Mouse (Mus musculus): Measurements from ENCODE around the gene Zic5. TPM values are rescaled to one million over a fixed set of nuclear protein-coding genes. Genes with fewer than 3 reads are reported as not detected.
"Not testable (repeated sequence)": the region's sequence is repeated elsewhere in the genome, so short reads cannot be mapped to it uniquely, and the experiment has no call there.

The Zic5 gene
- polyA plus RNA-seq, 1 experiment from 2014 or later = 1.9 TPM

DNA sequence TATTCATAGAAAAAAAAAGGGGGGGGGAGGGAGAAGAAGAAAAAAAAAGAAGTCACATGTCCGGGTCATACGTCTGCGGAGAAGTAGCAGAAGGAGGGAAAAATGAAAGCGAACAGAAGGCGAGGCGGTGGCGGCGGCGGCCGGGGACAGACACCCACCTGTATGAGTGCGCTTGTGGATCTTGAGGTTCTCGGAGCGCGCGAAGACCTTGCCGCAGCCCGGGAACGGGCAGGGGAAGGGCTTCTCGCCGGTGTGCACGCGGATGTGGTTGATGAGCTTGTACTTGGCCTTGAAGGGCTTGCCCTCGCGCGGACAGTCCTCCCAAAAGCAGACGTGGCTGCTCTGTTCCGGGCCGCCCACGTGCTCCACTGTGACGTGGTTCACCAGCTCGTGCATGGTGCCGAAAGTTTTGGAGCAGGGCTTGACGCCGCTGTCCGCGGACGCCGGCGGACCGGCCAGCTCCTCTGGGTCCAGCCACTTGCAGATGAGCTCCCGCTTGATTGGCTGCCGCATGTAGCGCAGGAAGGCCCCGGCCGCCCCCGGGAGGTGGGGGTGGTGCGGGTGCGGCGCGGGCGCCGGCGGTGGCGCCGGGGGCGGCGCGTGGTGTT lies 1.6 kb downstream of the Zic5 start:
- H3K4me1 ChIP-seq (ENCODE audit: control insufficient read depth, insufficient read depth, low read length); H3K9me3 ChIP-seq (ENCODE audit: control insufficient read depth, low read length); H3K36me3 ChIP-seq (ENCODE audit: control insufficient read depth, insufficient read depth, low read length); H3K27ac ChIP-seq (replicated peaks; ENCODE audit: low read depth, low read length); DNase-seq (ENCODE audit: low spot score): not testable (repeated sequence)
- H3K4me3 ChIP-seq (ENCODE audit: low read depth, low read length) = peak overlapping the region; percentile 49
- peaks cover 88% of the 10 kb centered on the region for H3K27me3 ChIP-seq (replicated peaks; ENCODE audit: control insufficient read depth, insufficient read depth, low read length)
- ATAC-seq (ENCODE audit: low read depth) = peak; percentile 51
- H3K4me2 ChIP-seq (ENCODE audit: low read depth, low read length) = peak overlapping the region; percentile 89
- 1% methylated on average over 20 of the region's 58 CpGs for WGBS
- H3K9ac ChIP-seq (ENCODE audit: low read depth, low read length) = peak overlapping the region; percentile 54

DNA sequence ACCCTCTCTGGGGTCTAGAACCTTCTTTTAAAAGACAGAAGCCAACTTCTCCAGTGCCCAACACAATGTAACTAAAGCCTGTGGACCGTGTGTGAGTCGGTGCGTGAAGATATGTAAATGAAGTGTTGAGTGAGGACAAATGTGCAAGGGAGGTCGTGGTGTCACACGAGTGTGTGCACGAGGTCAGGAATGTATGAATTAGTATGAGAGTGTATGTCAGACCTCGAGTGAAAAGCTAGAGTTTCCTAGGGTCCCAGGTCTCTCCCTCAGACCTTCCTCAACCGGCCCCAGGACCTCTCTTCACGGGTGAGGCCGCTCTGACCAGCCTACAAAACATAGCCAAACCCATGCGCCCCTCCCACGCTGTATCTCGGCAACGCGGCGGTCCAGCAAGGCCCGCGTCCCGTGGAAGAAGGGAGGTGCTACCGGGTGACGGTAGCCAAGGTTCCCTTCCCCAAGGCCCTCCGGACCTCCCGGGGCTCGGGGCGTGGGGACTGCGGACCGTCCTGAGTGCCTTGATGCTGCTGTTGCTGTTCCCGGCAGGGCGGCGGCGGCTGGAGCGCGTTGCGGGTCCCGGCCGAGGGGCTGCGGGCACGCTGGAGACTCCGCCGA lies 2.3 kb downstream of the Zic5 start:
- peaks cover 81% of the 10 kb centered on the region for H3K27me3 ChIP-seq (replicated peaks; ENCODE audit: control insufficient read depth, insufficient read depth, low read length)
- H3K9me3 ChIP-seq (ENCODE audit: control insufficient read depth, low read length) = no peaks in the 10 kb centered on the region
- H3K4me1 ChIP-seq (ENCODE audit: control insufficient read depth, insufficient read depth, low read length) = peaks cover 8% of the 10 kb centered on the region; the same call in 1 of the 2 replicates
- ATAC-seq (ENCODE audit: low read depth) (no peak), DNase-seq (ENCODE audit: low spot score) (no peak)
- H3K4me2 ChIP-seq (ENCODE audit: low read depth, low read length) = peak overlapping the region; percentile 89
- peak overlapping the region; percentile 49 for H3K4me3 ChIP-seq (ENCODE audit: low read depth, low read length)
- H3K9ac ChIP-seq (ENCODE audit: low read depth, low read length) = peak overlapping the region; percentile 34
- no peaks in the 10 kb centered on the region for H3K36me3 ChIP-seq (ENCODE audit: control insufficient read depth, insufficient read depth, low read length)
- WGBS = 2% methylated on average over 40 of the region's 40 CpGs
- H3K27ac ChIP-seq (replicated peaks; ENCODE audit: low read depth, low read length) = no peak overlapping the region; the same call in 1 of the 2 replicates

DNA sequence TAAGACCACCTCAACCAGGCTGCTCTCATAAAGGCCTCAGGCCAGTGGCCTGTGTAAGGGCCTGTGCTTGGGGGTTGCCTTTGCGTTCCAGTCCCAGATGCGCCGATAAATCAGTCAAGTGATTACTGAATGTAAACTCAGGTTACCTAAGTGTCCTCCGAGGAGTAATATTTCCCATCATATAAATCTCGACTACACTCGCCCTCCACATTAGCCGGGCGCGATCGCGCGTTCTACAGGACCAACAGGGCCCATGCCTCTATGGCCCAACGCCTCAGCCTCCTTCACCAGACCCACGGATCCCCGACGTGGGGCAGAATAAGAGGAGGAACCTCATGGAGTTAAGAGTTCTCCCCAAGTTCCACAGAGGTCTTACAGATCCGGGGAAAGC lies 2.8 kb downstream of the Zic5 start:
- peaks cover 76% of the 10 kb centered on the region for H3K27me3 ChIP-seq (replicated peaks; ENCODE audit: control insufficient read depth, insufficient read depth, low read length)
- H3K9ac ChIP-seq (ENCODE audit: low read depth, low read length) = no peak overlapping the region; the same call in 1 of the 2 replicates
- ATAC-seq (ENCODE audit: low read depth) = no peak
- H3K4me2 ChIP-seq (ENCODE audit: low read depth, low read length) = peak overlapping the region; percentile 89; the same call in 1 of the 2 replicates
- H3K9me3 ChIP-seq (ENCODE audit: control insufficient read depth, low read length) = no peaks in the 10 kb centered on the region
- H3K36me3 ChIP-seq (ENCODE audit: control insufficient read depth, insufficient read depth, low read length) = no peaks in the 10 kb centered on the region
- DNase-seq (ENCODE audit: low spot score) = no peak
- 23% methylated on average over 17 of the region's 17 CpGs for WGBS
- H3K27ac ChIP-seq (replicated peaks; ENCODE audit: low read depth, low read length) = no peak overlapping the region
- H3K4me1 ChIP-seq (ENCODE audit: control insufficient read depth, insufficient read depth, low read length) = peaks cover 8% of the 10 kb centered on the region; the same call in 1 of the 2 replicates
- peak overlapping the region; percentile 49; the same call in 1 of the 2 replicates for H3K4me3 ChIP-seq (ENCODE audit: low read depth, low read length)

DNA sequence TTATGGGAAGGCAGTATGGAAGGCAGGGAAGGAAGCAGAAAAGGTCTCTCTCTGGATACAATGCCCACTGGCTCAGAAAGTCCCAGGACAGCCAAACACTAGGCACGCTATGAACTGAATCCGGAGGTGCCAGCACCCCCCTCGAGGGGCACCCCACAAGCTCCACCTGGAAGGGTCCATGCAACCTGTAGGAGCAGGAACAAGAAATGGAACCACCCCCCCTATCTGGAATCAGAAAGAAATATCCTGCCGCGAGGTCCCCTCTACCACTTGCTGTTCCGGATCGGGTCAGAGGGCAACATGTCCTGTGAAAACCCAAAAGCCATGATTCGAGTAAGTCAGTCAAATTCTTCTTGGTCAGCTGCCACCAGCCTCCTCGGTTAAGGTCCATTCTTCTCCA lies 3.5 kb downstream of the Zic5 start:
- Histone ChIP-seq H3K9ac (ENCODE audit: low read depth, low read length) (no peak overlapping the region), H3K27ac (replicated peaks; ENCODE audit: low read depth, low read length) (no peak overlapping the region), H3K27me3 (replicated peaks; ENCODE audit: control insufficient read depth, insufficient read depth, low read length) (peaks cover 69% of the 10 kb centered on the region), H3K4me1 (ENCODE audit: control insufficient read depth, insufficient read depth, low read length) (peaks cover 8% of the 10 kb centered on the region; the same call in 1 of the 2 replicates), H3K4me3 (ENCODE audit: low read depth, low read length) (peak overlapping the region; percentile 49; the same call in 1 of the 2 replicates), H3K9me3 (ENCODE audit: control insufficient read depth, low read length) (no peaks in the 10 kb centered on the region), H3K4me2 (ENCODE audit: low read depth, low read length) (peak overlapping the region; percentile 89; the same call in 1 of the 2 replicates), H3K36me3 (ENCODE audit: control insufficient read depth, insufficient read depth, low read length) (no peaks in the 10 kb centered on the region)
- ATAC-seq (ENCODE audit: low read depth) = no peak
- 23% methylated on average over 9 of the region's 9 CpGs for WGBS
- DNase-seq (ENCODE audit: low spot score) = no peak

DNA sequence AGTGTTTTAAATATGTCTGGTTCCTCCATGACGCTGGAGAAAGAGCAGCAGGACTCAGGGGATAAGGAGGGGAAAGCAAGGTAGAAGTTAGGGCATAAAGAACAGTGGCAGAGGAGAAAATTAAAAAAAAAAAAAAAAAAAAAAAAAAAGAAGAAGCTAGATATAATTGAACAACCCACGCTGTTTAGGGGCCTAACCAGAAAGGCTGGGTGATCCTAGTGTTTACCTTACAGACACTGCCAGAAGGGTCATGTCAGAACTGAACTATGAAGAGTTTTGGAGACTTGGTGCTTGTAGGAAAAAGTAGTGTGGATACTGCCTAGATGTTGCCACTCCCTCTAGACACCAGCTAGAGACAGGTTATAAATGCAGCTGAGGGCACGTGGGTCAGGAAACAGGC lies 4.0 kb downstream of the Zic5 start:
- H3K27me3 ChIP-seq (replicated peaks; ENCODE audit: control insufficient read depth, insufficient read depth, low read length) = peaks cover 65% of the 10 kb centered on the region
- DNase-seq (ENCODE audit: low spot score) (no peak), ATAC-seq (ENCODE audit: low read depth) (no peak)
- WGBS = 48% methylated on average over 3 of the region's 3 CpGs
- H3K27ac ChIP-seq (replicated peaks; ENCODE audit: low read depth, low read length) = no peak overlapping the region
- H3K4me1 ChIP-seq (ENCODE audit: control insufficient read depth, insufficient read depth, low read length) = peaks cover 8% of the 10 kb centered on the region; the same call in 1 of the 2 replicates
- peak overlapping the region; percentile 49; the same call in 1 of the 2 replicates for H3K4me3 ChIP-seq (ENCODE audit: low read depth, low read length)
- no peaks in the 10 kb centered on the region for H3K36me3 ChIP-seq (ENCODE audit: control insufficient read depth, insufficient read depth, low read length)
- H3K4me2 ChIP-seq (ENCODE audit: low read depth, low read length) = peak overlapping the region; percentile 89; the same call in 1 of the 2 replicates
- no peaks in the 10 kb centered on the region for H3K9me3 ChIP-seq (ENCODE audit: control insufficient read depth, low read length)
- H3K9ac ChIP-seq (ENCODE audit: low read depth, low read length) = no peak overlapping the region

DNA sequence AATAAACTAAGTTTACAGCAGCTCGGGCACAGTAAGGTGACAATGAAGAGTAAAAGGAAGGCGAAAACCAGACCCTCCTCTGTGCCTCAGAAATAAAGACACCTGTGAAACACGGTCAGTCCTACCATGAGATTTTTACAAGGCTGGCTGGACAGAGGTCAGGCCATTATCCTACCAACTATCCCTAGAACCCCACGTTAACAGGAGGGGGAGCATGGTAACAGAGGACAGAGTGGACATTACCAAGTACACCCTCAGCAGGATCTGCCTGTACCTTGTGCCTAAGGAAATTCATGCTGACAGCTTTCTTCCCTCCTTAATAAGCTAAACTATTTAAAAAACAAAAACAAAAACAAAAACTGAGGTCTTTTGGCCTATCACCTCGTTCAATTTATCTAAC lies 5.3 kb downstream of the Zic5 start:
- no peak overlapping the region for H3K4me3 ChIP-seq (ENCODE audit: low read depth, low read length)
- no peak overlapping the region for H3K9ac ChIP-seq (ENCODE audit: low read depth, low read length)
- H3K27ac ChIP-seq (replicated peaks; ENCODE audit: low read depth, low read length) = no peak overlapping the region
- no peak overlapping the region; the same call in 1 of the 2 replicates for H3K4me2 ChIP-seq (ENCODE audit: low read depth, low read length)
- no peaks in the 10 kb centered on the region for H3K9me3 ChIP-seq (ENCODE audit: control insufficient read depth, low read length)
- DNase-seq (ENCODE audit: low spot score) (no peak), ATAC-seq (ENCODE audit: low read depth) (no peak)
- H3K4me1 ChIP-seq (ENCODE audit: control insufficient read depth, insufficient read depth, low read length) = peaks cover 7% of the 10 kb centered on the region; the same call in 1 of the 2 replicates
- peaks cover 65% of the 10 kb centered on the region for H3K27me3 ChIP-seq (replicated peaks; ENCODE audit: control insufficient read depth, insufficient read depth, low read length)
- no peaks in the 10 kb centered on the region for H3K36me3 ChIP-seq (ENCODE audit: control insufficient read depth, insufficient read depth, low read length)
- 57% methylated on average over 5 of the region's 5 CpGs for WGBS

DNA sequence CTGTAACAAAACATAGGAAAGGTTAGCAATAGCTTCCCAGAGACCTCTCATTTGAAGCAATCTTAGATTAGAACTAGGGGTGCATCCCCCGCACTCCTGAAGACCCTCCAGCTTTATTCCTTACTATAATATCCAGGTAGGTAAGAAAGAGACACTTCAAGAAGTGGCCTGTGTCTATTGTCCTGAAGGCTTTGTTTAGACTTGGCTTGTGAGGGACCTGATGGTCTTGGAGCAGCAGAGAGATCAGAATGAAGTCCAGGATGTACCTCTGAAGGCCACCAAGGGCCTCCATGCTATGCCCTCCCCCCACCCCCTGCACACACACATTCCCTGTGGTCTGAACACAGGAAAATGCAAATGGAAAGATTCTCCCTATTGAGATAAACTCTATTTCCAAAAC lies 5.7 kb downstream of the Zic5 start:
- WGBS = 87% methylated on average over 1 of the region's 1 CpGs
- DNase-seq (ENCODE audit: low spot score) (no peak), ATAC-seq (ENCODE audit: low read depth) (no peak)
- Histone ChIP-seq H3K4me3 (ENCODE audit: low read depth, low read length) (no peak overlapping the region), H3K9ac (ENCODE audit: low read depth, low read length) (no peak overlapping the region), H3K4me1 (ENCODE audit: control insufficient read depth, insufficient read depth, low read length) (peaks cover 3% of the 10 kb centered on the region; the same call in 1 of the 2 replicates), H3K4me2 (ENCODE audit: low read depth, low read length) (no peak overlapping the region), H3K36me3 (ENCODE audit: control insufficient read depth, insufficient read depth, low read length) (no peaks in the 10 kb centered on the region), H3K27ac (replicated peaks; ENCODE audit: low read depth, low read length) (no peak overlapping the region), H3K9me3 (ENCODE audit: control insufficient read depth, low read length) (no peaks in the 10 kb centered on the region), H3K27me3 (replicated peaks; ENCODE audit: control insufficient read depth, insufficient read depth, low read length) (peaks cover 65% of the 10 kb centered on the region)

DNA sequence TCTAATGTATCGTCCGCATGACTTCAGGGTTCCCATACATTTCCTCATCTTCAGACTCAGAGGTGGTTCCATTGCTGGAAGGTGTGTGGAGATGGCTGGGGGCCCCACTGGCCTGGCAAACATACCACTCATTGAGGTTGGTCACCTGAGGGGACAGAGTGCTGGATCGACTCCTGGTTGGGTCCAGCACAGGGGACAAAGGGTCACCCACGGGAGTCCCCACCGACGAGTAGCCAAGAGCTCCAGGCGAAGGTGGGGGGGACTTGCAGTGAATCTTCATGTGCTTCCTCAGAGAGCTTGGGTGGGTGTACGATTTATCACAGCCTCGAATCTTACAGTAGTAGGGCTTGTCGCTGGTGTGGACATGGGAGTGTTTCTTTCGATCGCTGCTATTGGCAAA lies 6.1 kb downstream of the Zic5 start:
- not testable (repeated sequence) for H3K27ac ChIP-seq (replicated peaks; ENCODE audit: low read depth, low read length); H3K9ac ChIP-seq (ENCODE audit: low read depth, low read length); H3K4me2 ChIP-seq (ENCODE audit: low read depth, low read length); H3K4me3 ChIP-seq (ENCODE audit: low read depth, low read length); H3K9me3 ChIP-seq (ENCODE audit: control insufficient read depth, low read length); DNase-seq (ENCODE audit: low spot score); H3K4me1 ChIP-seq (ENCODE audit: control insufficient read depth, insufficient read depth, low read length); ATAC-seq (ENCODE audit: low read depth); H3K36me3 ChIP-seq (ENCODE audit: control insufficient read depth, insufficient read depth, low read length)
- peaks cover 64% of the 10 kb centered on the region for H3K27me3 ChIP-seq (replicated peaks; ENCODE audit: control insufficient read depth, insufficient read depth, low read length)
- 83% methylated on average over 3 of the region's 12 CpGs for WGBS
